Mouse (Mus musculus) E14TG2a.4 (cell line): ENCODE measurements at regions not wholly inside any gene's neighbourhood (a gene's known extent, or its start where the extent isn't known, plus 50 kb on each side); places are given as distances from the start of the nearest gene placed in this dataset.

Source experiments
- CTCF ChIP-seq: conservative IDR thresholded peaks from 2 replicates; pipeline ENCODE4 v1.5.1; 2014; ENCODE audit warnings: low read length
- NANOG ChIP-seq: IDR thresholded peaks from 2 replicates; pipeline ENCODE4 v1.6.1; 2014; ENCODE audit warnings: borderline replicate concordance, low read length, mixed read lengths
- POU5F1 ChIP-seq: IDR thresholded peaks from 2 replicates; pipeline ENCODE4 v1.6.1; 2014; ENCODE audit warnings: low read length, borderline replicate concordance

- TF ChIP-seq CTCF (no peak), POU5F1 (no peak), NANOG (no peak)
Measured at GRCm38 (mm10) chr14:64572756-64573155, 468.7 kb downstream of the Prss52 start.
